Mouse (Mus musculus) bone marrow, adult 2 months (tissue): ENCODE data around the gene Nt5c2.

Experiments
- CTCF ChIP-seq: fragments of 200-500 bp; IDR thresholded peaks from 2 replicates; pipeline ENCODE4 v1.5.1; 2011; ENCODE audit warnings: low read length, control low read depth; ENCODE audit not compliant: control insufficient read depth, insufficient read depth
- POLR2A ChIP-seq: fragments of 200-500 bp; IDR thresholded peaks from 2 replicates; pipeline ENCODE4 v1.6.1; 2011; ENCODE audit warnings: low read depth, mild to moderate bottlenecking, control low read depth, low read length, borderline replicate concordance; ENCODE audit not compliant: control insufficient read depth

DNA sequence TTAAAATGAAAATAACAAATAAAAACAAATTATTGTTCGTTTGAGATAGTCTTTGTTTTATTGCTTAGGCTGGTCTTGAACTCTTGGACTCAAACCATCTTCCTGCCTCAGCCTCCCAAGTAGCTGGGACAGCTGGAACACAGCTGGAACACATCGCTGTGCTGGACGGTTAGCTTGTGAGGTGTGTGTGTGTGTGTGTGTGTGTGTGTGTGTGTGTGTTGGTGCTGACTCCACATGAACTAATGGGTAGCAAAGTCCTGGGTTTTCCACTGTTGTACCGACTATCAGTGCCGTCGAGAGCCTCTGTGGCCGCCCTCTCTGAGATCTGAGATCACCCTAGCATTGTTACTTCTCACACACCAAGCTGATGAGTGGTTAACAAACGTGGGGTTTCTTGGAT lies 39.0 kb downstream of the Nt5c2 start:
- TF ChIP-seq CTCF (no peak), POLR2A (no peak)
